Mouse (Mus musculus) megakaryocyte, embryonic 14.5 days (primary cell): Measurements from ENCODE around the gene Olfr1511.

Source experiments
- FLI1 ChIP-seq: IDR thresholded peaks from 2 replicates; pipeline ENCODE4 v1.6.1; 2012; ENCODE audit warnings: low read length, inconsistent platforms, mixed read lengths
- GATA1 ChIP-seq: IDR thresholded peaks from 3 replicates; pipeline ENCODE4 v1.6.1; 2012; ENCODE audit warnings: mixed read lengths, low read length, inconsistent platforms, borderline replicate concordance

DNA sequence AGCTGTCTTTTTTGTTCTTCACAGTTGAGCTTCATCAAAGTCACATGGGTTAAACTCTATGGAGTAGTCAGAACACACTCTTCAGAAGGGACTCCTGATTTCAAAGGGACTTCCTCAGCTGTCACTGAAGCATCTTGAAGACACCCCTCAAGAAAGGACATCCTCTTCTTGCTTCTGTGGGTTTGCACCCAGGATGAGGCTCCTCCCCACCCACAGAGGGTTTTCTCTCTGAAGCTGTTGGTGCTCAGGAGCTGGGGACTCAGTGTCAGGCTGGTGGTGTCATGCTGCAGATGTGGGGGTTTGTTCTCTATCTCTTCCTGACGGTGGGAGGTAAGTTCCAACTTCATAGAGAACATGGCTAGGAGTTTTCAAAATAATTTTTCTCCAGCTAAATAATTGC, 30.5 kb upstream of the Olfr1511 start:
- no peak for TF ChIP-seq GATA1
- no peak for TF ChIP-seq FLI1
